Mouse (Mus musculus) layer of hippocampus, postnatal 36 days (tissue): ENCODE results near the gene Ccdc185. TPM values are rescaled to one million over a fixed set of nuclear protein-coding genes. Genes with fewer than 3 reads are reported as not detected.

Source experiments
- DNase-seq, 2 experiments: peaks; one replicate each; pipeline ENCODE4 v3.0.0; 2022
- total RNA-seq, 2 experiments: library from RNA; stranded (reverse); gene quantifications; 2 replicates each; pipeline ENCODE4 v1.2.3; 2021

The Ccdc185 gene
- under 1 TPM in 1 of 2 experiments, not detected in 1; 0.18 TPM for total RNA-seq

- DNase-seq: no peak
Observed at GRCm38 (mm10) chr1:182749080-182749479, at the start of gene Ccdc185. Gene Ccdc185, minus strand, starts transcription at chr1:182749180.

- no peak for DNase-seq
Observed at GRCm38 (mm10) chr1:182797048-182797447, 48.1 kb upstream of the Ccdc185 start.

- peak; percentile 26 to 33 for DNase-seq
Observed at GRCm38 (mm10) chr1:182794628-182795027, 45.6 kb upstream of the Ccdc185 start.

DNA sequence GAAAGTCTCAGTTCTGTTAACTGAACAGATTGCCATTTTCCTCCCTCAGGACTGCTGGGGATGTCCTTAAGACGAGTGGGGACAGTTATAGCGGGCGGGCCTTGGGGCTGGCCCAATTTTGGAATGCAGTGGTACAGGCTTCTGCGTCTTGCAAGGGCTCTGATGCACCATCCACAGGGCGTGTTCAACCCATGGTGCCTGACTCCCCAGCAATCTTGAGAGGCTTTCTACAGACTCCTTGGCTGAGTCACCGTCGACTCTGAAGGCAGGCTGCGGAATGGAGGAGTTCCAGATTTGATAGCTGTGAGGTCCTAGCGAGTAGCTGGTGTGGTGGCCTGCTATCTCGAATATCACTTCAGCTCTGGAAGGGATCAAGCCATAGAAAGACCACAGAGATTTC, 45.2 kb upstream of the Ccdc185 start:
- DNase-seq: no peak

DNA sequence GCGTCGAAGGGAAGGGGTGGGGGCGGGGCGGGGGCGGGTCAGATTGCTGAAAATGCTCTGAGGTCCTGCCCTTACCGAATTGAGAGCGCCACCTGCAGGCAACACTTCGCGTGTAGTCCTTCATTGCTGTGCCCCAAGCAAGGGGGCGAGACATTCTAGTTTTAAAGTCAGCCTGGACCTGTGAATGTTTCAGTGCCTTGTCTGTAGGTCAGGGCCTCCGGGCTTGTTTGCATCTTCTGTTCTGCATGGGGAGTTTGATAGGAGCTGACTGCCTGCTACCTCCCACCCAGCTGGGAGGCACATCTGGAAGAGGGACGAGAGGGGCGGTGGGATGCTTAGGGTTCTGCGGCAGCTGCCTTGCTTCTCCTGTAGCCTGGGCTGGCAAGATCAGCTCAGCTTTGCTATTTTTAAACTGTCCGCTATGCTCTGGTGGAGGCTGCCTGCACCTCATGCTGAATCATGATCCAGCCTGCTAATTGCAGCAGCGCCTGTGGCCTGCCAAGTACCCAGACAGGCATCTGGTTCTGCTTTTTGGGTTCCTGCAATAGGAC, 43.6 kb upstream of the Ccdc185 start:
- peak; percentile 53 to 70 for DNase-seq

DNA sequence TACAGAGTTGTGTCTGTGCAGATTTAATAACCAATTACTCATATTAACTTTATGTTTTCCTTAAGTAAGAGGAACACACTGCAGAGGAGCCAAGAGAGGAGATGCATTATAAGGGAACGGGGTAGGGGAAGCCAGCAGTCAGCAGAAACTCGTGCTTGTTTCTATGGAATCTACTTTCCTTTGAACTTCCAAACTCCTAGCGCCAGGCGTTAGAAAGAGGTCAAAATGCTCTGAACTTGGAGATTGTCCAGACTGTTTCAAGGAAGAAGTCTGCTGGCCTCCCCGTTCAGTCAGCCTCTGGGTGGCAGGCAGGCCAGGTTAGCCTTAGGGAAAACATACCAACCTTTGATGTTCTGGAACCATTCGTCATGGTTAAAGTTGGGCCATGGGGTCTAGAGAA, 39.9 kb upstream of the Ccdc185 start:
- DNase-seq: no peak

DNA sequence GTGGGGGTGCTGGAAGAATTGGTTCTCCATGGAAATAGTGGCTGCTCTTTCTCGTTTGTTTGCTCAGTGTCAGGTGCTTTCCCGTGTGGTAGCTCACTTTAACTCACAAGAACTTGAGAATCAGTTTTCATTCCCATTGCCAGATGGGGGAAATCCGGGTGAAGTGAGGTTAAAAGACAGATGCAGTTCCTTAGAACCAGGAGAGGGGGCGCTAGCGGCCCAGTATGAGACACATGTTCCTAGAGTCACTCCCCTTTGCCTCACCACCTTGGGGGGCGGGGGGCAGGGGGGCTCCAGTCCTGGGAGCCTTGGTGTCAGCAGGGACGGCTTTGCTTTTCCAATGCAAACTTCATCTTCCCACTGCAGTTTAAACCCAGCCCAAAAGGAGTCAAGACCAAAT, 38.0 kb upstream of the Ccdc185 start:
- no peak for DNase-seq

DNA sequence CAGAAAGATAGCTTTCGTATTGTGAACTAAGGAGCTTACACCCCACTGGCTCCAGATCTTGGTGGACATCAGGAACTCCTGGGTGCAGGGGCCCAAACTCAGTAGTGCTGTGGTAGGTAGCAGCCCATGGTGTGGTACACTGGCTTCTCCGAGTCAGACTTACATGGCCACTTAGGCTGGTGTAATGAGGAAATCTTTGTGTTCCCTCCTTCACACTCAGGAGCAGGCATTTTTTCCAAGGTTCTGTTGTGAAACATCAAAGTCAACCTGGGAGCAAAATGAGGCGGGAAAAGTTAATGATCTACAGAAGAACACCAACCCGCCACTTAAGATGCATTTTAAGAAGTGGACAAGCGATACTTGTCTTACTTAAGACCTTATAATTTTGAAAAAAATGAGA, 36.5 kb upstream of the Ccdc185 start:
- no peak for DNase-seq

DNA sequence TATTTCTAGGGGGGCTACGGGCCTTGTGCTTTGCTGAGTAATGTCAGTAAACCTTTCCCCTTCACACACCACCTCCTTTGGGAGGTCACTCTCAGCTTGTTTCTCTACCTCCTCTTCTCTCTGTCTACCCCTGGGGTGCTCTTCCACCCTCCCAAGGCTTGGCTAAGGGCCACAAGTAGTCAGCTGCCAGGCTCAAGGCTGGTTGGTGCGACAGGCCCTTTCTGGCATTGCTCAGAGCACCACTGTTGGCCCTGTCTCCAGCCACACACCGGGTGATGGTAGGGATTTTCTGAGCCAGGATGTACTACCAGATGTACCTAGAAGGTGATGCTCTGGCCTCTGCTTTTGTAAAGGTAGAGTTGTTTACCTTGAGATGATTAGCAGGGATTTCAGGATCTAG, 35.8 kb upstream of the Ccdc185 start:
- DNase-seq: no peak

GRCm38 (mm10) chr1:182783774-182784173, 34.8 kb upstream of the Ccdc185 start:
- DNase-seq: no peak

- no peak for DNase-seq
Observed at GRCm38 (mm10) chr1:182779024-182779520, 30.1 kb upstream of the Ccdc185 start.

DNA sequence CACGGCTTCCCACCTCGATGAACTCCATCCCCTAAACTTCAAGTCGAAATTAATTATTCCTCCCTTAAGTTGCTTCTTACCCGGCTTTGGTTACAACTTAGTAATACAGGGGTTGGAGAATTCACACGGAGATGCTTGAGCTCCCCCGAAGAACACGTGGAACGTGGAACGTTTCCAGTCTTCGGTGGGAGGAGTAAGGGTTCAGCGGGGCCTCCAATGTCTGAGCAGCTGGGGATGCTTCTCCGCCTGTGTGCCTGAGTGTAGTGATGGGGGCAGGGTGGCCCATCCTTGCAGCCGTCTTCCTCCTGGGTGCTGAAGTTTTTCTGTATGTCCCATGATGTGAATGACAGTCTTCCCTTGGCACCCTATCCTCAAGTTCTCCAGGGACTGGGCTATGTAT, 29.2 kb upstream of the Ccdc185 start:
- no peak for DNase-seq

- no peak for DNase-seq
Observed at GRCm38 (mm10) chr1:182776749-182777410, 27.9 kb upstream of the Ccdc185 start.

DNA sequence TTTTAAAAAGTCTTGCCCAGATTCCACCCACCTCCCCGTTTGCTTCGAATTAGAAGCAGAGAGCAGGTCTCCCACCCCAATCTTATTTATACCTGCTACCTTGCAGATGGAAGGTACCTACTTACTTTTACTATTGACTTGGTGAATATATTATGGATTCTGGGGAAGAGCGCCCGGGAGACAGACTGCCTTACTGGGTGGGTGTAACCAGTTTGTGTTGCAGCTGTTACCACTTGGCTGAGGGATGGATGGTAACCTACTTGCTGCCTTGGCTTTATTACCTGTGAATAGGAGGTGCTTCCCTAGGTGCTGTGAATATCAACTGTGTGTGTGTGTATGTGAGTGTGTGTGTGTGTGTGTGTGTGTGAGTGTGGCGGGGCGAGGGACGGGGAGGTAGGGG, 26.6 kb upstream of the Ccdc185 start:
- DNase-seq: no peak

DNA sequence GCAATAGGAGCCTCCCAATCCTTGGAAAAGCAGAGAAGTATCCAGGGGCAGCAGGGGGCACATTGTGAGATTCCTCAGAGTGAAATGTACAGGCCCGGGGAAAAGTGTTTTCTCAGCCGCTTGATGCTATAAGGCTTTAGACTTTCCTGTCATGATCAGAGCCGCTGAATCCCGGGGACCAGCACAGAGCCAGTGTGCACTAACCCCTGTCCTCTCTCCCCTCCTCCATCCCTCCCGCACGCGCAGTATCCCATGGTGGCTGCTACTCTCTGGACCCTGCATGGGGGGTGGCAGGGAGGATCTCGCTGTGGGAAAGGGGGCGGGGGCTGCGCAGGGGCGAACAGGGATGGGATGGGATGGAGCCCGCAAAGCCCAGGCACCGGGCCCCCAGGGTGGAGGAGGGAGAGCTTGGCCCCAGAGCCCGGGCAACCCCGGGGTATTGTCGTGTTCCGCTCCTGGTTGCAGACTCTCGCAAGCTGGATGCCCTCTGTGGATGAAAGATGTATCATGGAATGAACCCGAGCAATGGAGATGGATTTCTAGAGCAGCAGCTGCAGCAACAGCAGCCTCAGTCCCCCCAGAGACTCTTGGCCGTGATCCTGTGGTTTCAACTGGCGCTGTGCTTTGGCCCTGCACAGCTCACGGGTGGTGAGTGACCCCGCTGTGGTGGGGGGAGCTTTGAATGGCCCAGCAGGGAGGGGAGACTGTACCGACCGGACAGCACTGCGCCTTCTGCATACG, 15.7 kb upstream of the Ccdc185 start:
- DNase-seq: peak; percentile 18 to 33

GRCm38 (mm10) chr1:182763716-182764461, 14.9 kb upstream of the Ccdc185 start, which contains the start of gene Susd4:
Gene Susd4, plus strand, starts transcription at chr1:182763860.
- peak; percentile 76 to 82 for DNase-seq

DNA sequence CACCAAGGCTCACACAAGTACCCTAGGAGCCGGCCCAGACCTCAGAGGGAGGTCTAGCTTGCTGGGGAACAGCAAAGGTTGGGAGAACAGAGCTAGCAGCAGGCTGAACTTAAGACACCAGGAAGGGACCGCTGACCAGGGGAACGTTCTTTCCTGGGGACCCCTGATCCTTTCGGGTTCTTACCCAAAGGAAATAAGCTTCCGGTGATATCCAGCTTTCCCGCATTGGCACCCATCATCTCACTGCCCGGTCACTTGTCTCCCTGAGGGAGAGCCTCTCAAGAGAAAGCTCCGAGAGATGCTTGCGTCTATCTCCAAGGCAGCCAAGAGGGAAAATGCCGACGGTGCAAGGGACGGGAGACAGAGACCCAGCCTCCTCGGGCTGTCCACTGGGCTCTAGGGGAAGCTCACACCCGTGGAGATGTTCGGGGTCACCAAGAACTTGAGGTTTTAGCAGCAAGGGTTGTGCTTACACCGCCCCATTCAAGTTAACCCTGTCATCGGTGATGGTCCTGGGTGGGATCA, 14.3 kb upstream of the Ccdc185 start:
- DNase-seq: no peak

GRCm38 (mm10) chr1:182758783-182759182, 9.8 kb upstream of the Ccdc185 start:
- DNase-seq: no peak

DNA sequence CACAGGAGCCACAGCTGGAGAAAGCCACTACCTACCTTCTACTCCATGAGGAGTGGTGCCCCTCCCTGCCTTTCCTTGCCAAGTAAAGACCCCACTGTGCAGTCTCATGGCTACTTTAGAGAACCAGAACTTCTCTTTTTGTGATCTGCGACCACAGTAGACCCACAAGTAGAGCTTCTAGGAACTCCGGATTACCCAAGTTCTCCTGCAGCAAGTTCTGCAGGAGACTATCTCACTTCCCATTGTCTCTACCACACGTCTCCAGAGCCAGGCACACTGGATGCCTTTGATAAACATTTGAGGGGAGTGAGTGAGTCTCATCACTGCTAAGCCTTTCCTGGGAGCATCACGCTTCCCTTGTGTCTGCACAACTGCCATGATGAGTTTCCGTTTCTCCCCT, 5.9 kb upstream of the Ccdc185 start:
- DNase-seq: no peak

DNA sequence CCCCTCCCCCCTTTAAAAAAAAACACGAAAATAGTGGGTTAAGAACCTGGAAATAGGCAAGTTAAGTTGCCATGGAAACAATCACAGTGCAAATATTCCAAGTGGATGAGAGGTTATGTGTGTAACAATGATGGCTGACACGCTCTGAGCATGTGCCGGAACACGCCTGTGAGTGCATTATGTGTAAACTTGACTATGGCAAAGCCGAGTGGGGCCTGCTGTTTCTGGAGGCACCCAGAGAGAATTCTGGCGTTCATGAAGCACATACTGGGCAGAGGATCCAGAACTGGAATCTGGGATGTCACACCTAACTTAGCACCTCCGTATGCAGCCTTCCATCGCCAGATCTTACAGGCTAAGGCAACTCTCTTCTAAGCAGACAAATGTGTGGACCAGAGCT, 4.7 kb upstream of the Ccdc185 start:
- DNase-seq: no peak

GRCm38 (mm10) chr1:182751301-182751700, 2.3 kb upstream of the Ccdc185 start:
- DNase-seq: no peak

DNA sequence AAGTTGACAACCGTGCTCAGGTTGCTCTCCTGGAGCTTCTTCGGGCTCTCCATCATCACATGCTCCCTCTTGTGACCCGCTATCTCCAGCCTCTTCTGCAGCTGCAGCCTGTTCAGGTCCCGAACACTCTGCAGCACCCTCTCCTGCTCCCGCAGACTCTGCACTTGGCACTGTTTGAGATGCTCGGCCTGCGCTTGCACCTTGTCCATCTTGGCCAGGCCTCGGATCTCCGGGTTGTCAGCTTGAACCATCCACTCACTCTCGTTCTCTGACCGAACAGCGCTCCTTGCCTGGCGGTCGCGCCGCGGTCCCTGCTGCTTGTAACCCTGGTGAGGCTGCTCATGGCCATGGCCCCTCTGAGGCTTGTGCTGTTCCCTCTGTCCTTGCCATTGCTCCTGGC, 1.1 kb downstream of the Ccdc185 start:
- DNase-seq: no peak

GRCm38 (mm10) chr1:182747081-182747480, 1.9 kb downstream of the Ccdc185 start:
- DNase-seq: no peak
